Mouse (Mus musculus) bone marrow, adult 2 months (tissue): Measurements from ENCODE around the gene Alox12e.

Experiments used
- CTCF ChIP-seq: fragments of 200-500 bp; IDR thresholded peaks from 2 replicates; pipeline ENCODE4 v1.5.1; 2011; ENCODE audit warnings: low read length, control low read depth; ENCODE audit not compliant: control insufficient read depth, insufficient read depth
- POLR2A ChIP-seq: fragments of 200-500 bp; IDR thresholded peaks from 2 replicates; pipeline ENCODE4 v1.6.1; 2011; ENCODE audit warnings: low read depth, mild to moderate bottlenecking, control low read depth, low read length, borderline replicate concordance; ENCODE audit not compliant: control insufficient read depth

GRCm38 (mm10) chr11:70306159-70306558 is 16.3 kb downstream of the Alox12e start:
- no peak for TF ChIP-seq POLR2A
- TF ChIP-seq CTCF = no peak
